Mouse (Mus musculus): Measurements from ENCODE around the gene Fkbpl. TPM values are rescaled to one million over a fixed set of nuclear protein-coding genes. Genes with fewer than 3 reads are reported as not detected.

The Fkbpl gene
- polyA plus RNA-seq, 1 experiment from 2014 or later = 5.6 TPM

DNA sequence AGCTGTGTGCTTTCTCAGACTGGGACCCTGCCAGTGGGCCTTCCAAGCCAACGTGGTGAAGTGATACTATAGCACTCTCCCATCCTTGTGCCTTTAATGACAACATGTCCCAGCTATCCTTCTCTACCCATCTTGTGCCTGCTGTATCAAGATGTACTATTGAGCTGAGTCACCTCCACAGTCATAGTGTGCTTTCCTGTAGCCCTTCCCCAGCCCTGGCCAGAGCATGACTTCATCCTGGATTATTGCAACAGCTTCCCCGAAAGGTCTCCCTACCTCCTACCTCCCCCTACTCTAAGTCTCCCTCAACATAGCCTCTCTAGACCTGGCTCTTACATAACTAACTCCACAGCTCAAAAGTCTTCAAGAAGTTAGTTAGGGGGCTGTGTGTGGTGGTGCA lies 8.9 kb upstream of the Fkbpl start:
- Histone ChIP-seq H3K36me3 (replicated peaks; ENCODE audit: insufficient read depth, low read length) (no peaks in the 10 kb centered on the region), H3K4me2 (ENCODE audit: low read depth, low read length) (no peak overlapping the region), H3K9me3 (ENCODE audit: low read length) (no peaks in the 10 kb centered on the region; the same call in 1 of the 2 replicates), H3K9ac (replicated peaks) (no peak overlapping the region), H3K27ac (ENCODE audit: low read depth) (no peak overlapping the region), H3K4me3 (ENCODE audit: low read depth, low read length) (no peak overlapping the region), H3K4me1 (ENCODE audit: insufficient read depth) (peaks cover 16% of the 10 kb centered on the region), H3K27me3 (ENCODE audit: insufficient read depth, low read length) (peaks cover 18% of the 10 kb centered on the region)
- TF ChIP-seq CTCF (IDR thresholded peaks at IDR 0.05; ENCODE audit: low read depth) = no peak
- 49% methylated on average over 2 of the region's 2 CpGs for WGBS (ENCODE audit: insufficient replicate concordance)
- no peak for DNase-seq
- ATAC-seq = no peak; the same call in 1 of the 2 replicates

DNA sequence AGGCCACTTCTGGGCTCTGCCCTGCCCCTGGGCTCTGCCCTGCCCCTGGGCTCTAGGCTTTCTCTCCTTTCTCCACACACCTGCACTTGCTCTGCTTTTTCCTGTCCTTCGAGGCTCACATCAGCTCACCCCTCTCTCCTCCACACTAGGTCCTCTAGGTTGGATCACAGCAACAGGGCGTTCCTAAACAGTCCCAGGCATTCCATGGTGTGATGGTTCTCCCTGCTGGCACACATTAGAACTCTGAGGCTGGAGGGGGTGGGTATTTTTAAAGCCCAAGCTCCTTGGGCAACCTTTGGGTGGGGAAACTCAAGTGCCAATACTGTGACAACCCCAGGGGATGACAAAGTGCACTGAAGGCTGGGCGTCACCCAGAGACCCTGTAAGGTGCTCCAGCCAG lies 7.1 kb upstream of the Fkbpl start:
- Histone ChIP-seq H3K27me3 (ENCODE audit: insufficient read depth, low read length) (peaks cover under 1% of the 10 kb centered on the region; the same call in 1 of the 2 replicates), H3K36me3 (replicated peaks; ENCODE audit: insufficient read depth, low read length) (no peaks in the 10 kb centered on the region), H3K4me2 (ENCODE audit: low read depth, low read length) (peak overlapping the region; percentile 22; the same call in 1 of the 2 replicates), H3K4me1 (ENCODE audit: insufficient read depth) (peaks cover 5% of the 10 kb centered on the region), H3K4me3 (ENCODE audit: low read depth, low read length) (no peak overlapping the region), H3K27ac (ENCODE audit: low read depth) (0 out of 2 replicates have a peak overlapping the region, but pooled peaks have one; percentile 11), H3K9me3 (ENCODE audit: low read length) (no peaks in the 10 kb centered on the region; the same call in 1 of the 2 replicates), H3K9ac (replicated peaks) (no peak overlapping the region)
- TF ChIP-seq EP300 (IDR thresholded peaks at IDR 0.05; ENCODE audit: low read depth) (no peak), CTCF (IDR thresholded peaks at IDR 0.05; ENCODE audit: low read depth) (no peak)
- DNase-seq (no peak), ATAC-seq (no peak)
- WGBS (ENCODE audit: insufficient replicate concordance) = 63% methylated on average over 3 of the region's 3 CpGs

DNA sequence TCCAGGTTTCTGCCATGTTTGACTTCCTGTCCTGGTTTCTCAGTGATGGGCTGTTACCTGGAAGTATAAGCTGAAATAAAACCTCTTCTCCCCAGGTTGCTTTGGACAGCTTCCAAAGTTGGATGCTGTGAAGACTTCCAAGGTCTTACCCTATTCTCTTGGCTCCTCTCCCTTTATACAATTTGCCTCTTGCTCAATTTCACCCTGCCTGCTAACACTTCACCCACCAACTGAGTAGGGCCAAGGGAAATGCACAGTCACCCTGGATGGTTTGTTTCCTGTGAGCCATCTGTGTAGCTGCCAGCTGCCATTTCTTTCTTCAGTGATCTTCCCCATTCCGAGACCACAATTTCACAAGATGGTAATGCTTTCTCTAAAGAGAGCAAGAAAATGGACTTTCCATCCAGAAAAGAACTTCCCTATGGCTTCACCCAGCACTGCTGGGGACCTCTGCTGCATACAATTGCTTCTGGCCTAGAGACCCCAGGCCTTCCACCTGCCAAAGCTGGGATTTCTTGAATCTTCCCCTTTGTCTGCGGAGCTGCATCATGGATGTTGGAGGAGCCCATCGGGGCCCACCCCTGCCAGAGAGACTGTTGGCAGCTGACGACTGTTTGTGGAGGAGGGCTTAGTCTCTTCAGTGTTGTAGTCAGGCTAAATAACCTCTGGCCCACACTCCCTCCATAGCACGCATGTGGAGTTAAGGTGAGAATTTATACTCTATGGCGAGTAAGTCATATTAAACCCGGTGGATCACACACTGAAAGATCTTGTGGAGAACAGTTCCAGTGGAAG lies 4.9 kb upstream of the Fkbpl start:
- Histone ChIP-seq H3K9me3 (ENCODE audit: low read length) (no peaks in the 10 kb centered on the region), H3K27me3 (ENCODE audit: insufficient read depth, low read length) (no peaks in the 10 kb centered on the region), H3K27ac (ENCODE audit: low read depth) (peak overlapping the region; percentile 74), H3K4me1 (ENCODE audit: insufficient read depth) (peaks cover 13% of the 10 kb centered on the region), H3K9ac (replicated peaks) (no peak overlapping the region), H3K36me3 (replicated peaks; ENCODE audit: insufficient read depth, low read length) (no peaks in the 10 kb centered on the region), H3K4me3 (ENCODE audit: low read depth, low read length) (no peak overlapping the region), H3K4me2 (ENCODE audit: low read depth, low read length) (no peak overlapping the region)
- DNase-seq (no peak), ATAC-seq (0 out of 2 replicates have a peak, but pooled peaks have one; percentile 27)
- WGBS (ENCODE audit: insufficient replicate concordance) = 67% methylated on average over 7 of the region's 7 CpGs
- TF ChIP-seq CTCF (IDR thresholded peaks at IDR 0.05; ENCODE audit: low read depth) (no peak), EP300 (IDR thresholded peaks at IDR 0.05; ENCODE audit: low read depth) (no peak)

DNA sequence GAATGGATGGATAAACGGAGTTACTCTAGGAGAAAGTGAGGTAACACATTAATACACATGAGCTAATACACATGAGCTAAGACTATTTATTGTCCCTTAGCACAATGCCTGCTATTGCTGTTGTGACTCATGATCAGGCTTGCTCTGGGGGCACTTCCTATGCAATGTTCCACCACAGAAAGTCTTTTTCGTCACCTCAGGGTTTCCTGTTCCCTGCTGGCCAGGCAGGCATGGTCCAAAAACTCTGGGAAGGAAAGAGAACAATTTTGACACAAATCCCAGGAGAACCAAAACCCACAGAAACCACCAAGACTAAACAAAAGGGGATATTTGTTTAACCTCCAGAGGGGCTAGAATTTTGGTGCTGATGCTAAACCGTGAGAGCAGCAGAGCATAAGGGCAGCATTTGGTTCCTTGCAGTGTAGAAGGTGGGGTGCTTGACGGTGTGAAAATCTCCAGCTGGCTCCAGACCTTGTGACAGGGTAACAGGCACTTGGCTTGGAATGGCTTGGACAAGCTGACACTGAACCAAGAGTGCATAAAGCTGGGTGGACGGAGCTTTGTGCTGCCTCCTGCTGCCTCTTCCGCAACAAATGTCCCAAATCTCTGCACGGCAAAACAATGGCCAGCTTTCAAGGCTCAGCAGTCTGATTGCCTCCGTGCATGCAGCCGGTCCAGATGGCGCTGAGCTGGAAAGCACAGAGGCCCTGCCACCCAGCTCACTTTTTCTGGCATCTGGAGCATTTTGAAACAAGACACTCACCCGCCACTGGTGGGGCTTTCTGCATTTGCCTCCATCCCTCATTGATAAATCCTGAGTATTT lies 3.6 kb upstream of the Fkbpl start:
- H3K4me3 ChIP-seq (ENCODE audit: low read depth, low read length) = no peak overlapping the region
- peak; percentile 14 for DNase-seq
- peak overlapping the region; percentile 29; the same call in 1 of the 2 replicates for H3K27ac ChIP-seq (ENCODE audit: low read depth)
- H3K4me1 ChIP-seq (ENCODE audit: insufficient read depth) = peaks cover 24% of the 10 kb centered on the region
- no peak overlapping the region for H3K9ac ChIP-seq (replicated peaks)
- no peak for TF ChIP-seq EP300 (IDR thresholded peaks at IDR 0.05; ENCODE audit: low read depth)
- peak; percentile 28 for TF ChIP-seq CTCF (IDR thresholded peaks at IDR 0.05; ENCODE audit: low read depth)
- H3K36me3 ChIP-seq (replicated peaks; ENCODE audit: insufficient read depth, low read length) = no peaks in the 10 kb centered on the region
- 39% methylated on average over 11 of the region's 11 CpGs for WGBS (ENCODE audit: insufficient replicate concordance)
- no peak overlapping the region for H3K4me2 ChIP-seq (ENCODE audit: low read depth, low read length)
- ATAC-seq = no peak
- H3K27me3 ChIP-seq (ENCODE audit: insufficient read depth, low read length) = no peaks in the 10 kb centered on the region
- H3K9me3 ChIP-seq (ENCODE audit: low read length) = no peaks in the 10 kb centered on the region

DNA sequence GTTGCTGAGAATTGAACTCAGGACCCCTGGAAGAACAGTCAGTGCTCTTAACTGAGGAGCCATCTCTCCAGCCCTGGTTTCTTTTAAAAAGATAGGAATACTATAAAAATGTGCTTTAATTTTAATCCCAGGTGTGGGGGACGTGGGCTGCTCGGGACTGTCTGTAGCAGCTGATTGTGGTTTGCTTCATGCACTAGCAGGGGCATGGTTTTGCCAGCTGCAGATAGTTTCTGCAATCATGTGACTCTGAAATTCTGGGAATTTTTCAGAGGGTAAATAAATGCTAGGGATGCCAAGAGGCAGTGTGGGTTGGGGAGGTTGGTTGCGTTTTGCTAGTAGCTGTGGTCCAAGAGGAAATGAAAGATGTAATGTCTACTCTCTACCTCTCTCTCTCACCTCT lies 2.6 kb upstream of the Fkbpl start:
- ATAC-seq (no peak), DNase-seq (no peak)
- H3K4me3 ChIP-seq (ENCODE audit: low read depth, low read length) = no peak overlapping the region
- no peaks in the 10 kb centered on the region for H3K36me3 ChIP-seq (replicated peaks; ENCODE audit: insufficient read depth, low read length)
- no peak overlapping the region for H3K9ac ChIP-seq (replicated peaks)
- no peaks in the 10 kb centered on the region for H3K27me3 ChIP-seq (ENCODE audit: insufficient read depth, low read length)
- H3K27ac ChIP-seq (ENCODE audit: low read depth) = no peak overlapping the region
- H3K4me1 ChIP-seq (ENCODE audit: insufficient read depth) = peaks cover 32% of the 10 kb centered on the region
- TF ChIP-seq CTCF (IDR thresholded peaks at IDR 0.05; ENCODE audit: low read depth) (no peak), EP300 (IDR thresholded peaks at IDR 0.05; ENCODE audit: low read depth) (no peak)
- 61% methylated on average over 3 of the region's 3 CpGs for WGBS (ENCODE audit: insufficient replicate concordance)
- H3K4me2 ChIP-seq (ENCODE audit: low read depth, low read length) = no peak overlapping the region
- no peaks in the 10 kb centered on the region for H3K9me3 ChIP-seq (ENCODE audit: low read length)

DNA sequence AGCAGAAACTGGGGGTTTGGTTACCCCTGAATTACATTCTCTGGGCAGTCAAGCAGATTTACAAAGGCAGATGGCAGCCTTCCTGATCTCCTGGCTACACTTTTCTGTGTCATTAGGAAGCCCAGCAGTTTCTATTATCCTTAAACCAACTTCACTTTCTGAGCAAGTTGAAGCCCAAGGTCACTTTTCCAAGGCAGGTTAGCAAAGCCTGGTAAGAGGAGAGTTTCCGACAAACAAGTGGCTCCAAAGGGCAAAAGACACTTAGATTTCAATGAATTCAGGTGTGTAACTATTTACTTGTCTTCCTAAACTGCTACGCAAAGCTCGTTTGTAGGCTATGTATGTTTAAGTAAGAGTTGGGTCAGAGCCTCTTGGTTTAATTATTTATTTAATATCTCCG lies 1.2 kb upstream of the Fkbpl start:
- no peaks in the 10 kb centered on the region for H3K27me3 ChIP-seq (ENCODE audit: insufficient read depth, low read length)
- no peak overlapping the region for H3K27ac ChIP-seq (ENCODE audit: low read depth)
- no peaks in the 10 kb centered on the region for H3K9me3 ChIP-seq (ENCODE audit: low read length)
- H3K9ac ChIP-seq (replicated peaks) = no peak overlapping the region
- H3K4me2 ChIP-seq (ENCODE audit: low read depth, low read length) = no peak overlapping the region
- no peak for TF ChIP-seq CTCF (IDR thresholded peaks at IDR 0.05; ENCODE audit: low read depth)
- TF ChIP-seq EP300 (IDR thresholded peaks at IDR 0.05; ENCODE audit: low read depth) = no peak
- ATAC-seq (no peak), DNase-seq (no peak)
- 69% methylated on average over 4 of the region's 4 CpGs for WGBS (ENCODE audit: insufficient replicate concordance)
- peaks cover 42% of the 10 kb centered on the region for H3K4me1 ChIP-seq (ENCODE audit: insufficient read depth)
- no peak overlapping the region for H3K4me3 ChIP-seq (ENCODE audit: low read depth, low read length)
- H3K36me3 ChIP-seq (replicated peaks; ENCODE audit: insufficient read depth, low read length) = no peaks in the 10 kb centered on the region

Data from liver, postnatal 0 days (tissue).